Mouse (Mus musculus) left cerebral cortex, adult 11 months (tissue): ENCODE data around the gene Pheta1.

Source experiments
- DNase-seq: peaks from one replicate; pipeline ENCODE4 v3.0.0; 2022; ENCODE audit warnings: low spot score

Pheta1 gene

GRCm38 (mm10) chr5:121827876-121828275, 20.9 kb upstream of the Pheta1 start:
- DNase-seq: no peak

- DNase-seq: no peak
These were observed 20.0 kb upstream of the Pheta1 start for GRCm38 (mm10) chr5:121828491-121829432.

- DNase-seq: no peak
These were observed 17.7 kb upstream of the Pheta1 start for GRCm38 (mm10) chr5:121831002-121831601.

GRCm38 (mm10) chr5:121832376-121833155, 16.2 kb upstream of the Pheta1 start:
- no peak for DNase-seq

GRCm38 (mm10) chr5:121833159-121833558, 15.6 kb upstream of the Pheta1 start:
- DNase-seq: no peak

GRCm38 (mm10) chr5:121833572-121834240, 15.1 kb upstream of the Pheta1 start:
- no peak for DNase-seq

GRCm38 (mm10) chr5:121834241-121834606, 14.6 kb upstream of the Pheta1 start:
- DNase-seq: no peak

- DNase-seq: no peak
These were observed 13.6 kb upstream of the Pheta1 start for GRCm38 (mm10) chr5:121834991-121835747.

GRCm38 (mm10) chr5:121835949-121836691, 12.7 kb upstream of the Pheta1 start:
- DNase-seq: peak; percentile 55

- peak; percentile 70 for DNase-seq
These were observed 11.9 kb upstream of the Pheta1 start for GRCm38 (mm10) chr5:121836692-121837415.

- DNase-seq: no peak
These were observed 11.1 kb upstream of the Pheta1 start, which contains the start of gene Sh2b3 for GRCm38 (mm10) chr5:121837441-121838340. Gene Sh2b3 (minus strand): TSS chr5:121837646.

GRCm38 (mm10) chr5:121838341-121839127, 10.2 kb upstream of the Pheta1 start:
- DNase-seq: no peak

GRCm38 (mm10) chr5:121839128-121839473, 9.7 kb upstream of the Pheta1 start:
- DNase-seq: no peak

- no peak for DNase-seq
These were observed 7.3 kb upstream of the Pheta1 start for GRCm38 (mm10) chr5:121841516-121841915.

- DNase-seq: no peak
These were observed 6.8 kb upstream of the Pheta1 start for GRCm38 (mm10) chr5:121841973-121842372.

- peak; percentile 67 for DNase-seq
These were observed 6.1 kb upstream of the Pheta1 start for GRCm38 (mm10) chr5:121842665-121843118.

- DNase-seq: no peak
These were observed 5.5 kb upstream of the Pheta1 start for GRCm38 (mm10) chr5:121843138-121843905.
